ENCODE assay signal across 25 mouse cellular contexts in the genomic region with DNA sequence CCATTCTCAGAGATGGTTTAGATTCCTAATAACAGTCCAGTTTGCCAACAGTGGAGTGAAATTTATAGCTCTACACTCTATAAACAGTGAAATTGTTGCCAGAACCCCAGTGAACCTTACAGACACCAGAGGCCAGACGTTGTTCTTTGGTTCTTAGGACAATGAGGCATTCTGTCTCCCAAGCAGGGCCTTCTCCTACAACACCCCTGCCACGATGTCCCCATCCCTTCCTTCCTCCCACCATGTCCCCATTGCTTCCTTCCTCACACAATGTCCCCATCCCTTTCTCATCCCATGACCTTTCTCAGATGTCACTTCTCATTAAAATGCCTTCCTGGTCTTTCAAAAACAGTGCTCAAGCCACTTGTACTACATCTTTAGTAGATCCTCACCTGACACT. TPM values are rescaled to one million over a fixed set of nuclear protein-coding genes. Genes with fewer than 3 reads are reported as not detected.
"Had no signal": no experiment of that assay in that cellular context is flagged by ENCODE, and none has a peak within 500 bp of the region (broad histone marks: within the 10 kb centered on the region; RNA-seq: fewer than 3 reads in every experiment).

No protein-coding gene starts in this region.

- H3K36me3 ChIP-seq: kidney, embryonic 15.5 days; limb, embryonic 10.5 days; limb, embryonic 13.5 days; liver, embryonic 12.5 days; liver, embryonic 15.5 days; midbrain, embryonic 12.5 days; midbrain, embryonic 15.5 days; neural tube, embryonic 12.5 days; neural tube, embryonic 15.5 days; stomach, embryonic 15.5 days had no signal

- H3K4me1 ChIP-seq: liver, embryonic 12.5 days; liver, embryonic 15.5 days; stomach, embryonic 15.5 days had no signal

- H3K4me2 ChIP-seq: kidney, embryonic 15.5 days; limb, embryonic 13.5 days; liver, embryonic 12.5 days; liver, embryonic 15.5 days; lung, embryonic 14.5 days; midbrain, embryonic 12.5 days; midbrain, embryonic 15.5 days; neural tube, embryonic 12.5 days; neural tube, embryonic 15.5 days; stomach, embryonic 15.5 days had no signal

- H3K4me3 ChIP-seq: kidney, embryonic 15.5 days; layer of hippocampus, adult 2 months; limb, embryonic 10.5 days; limb, embryonic 13.5 days; liver, embryonic 12.5 days; liver, embryonic 15.5 days; midbrain, embryonic 12.5 days; midbrain, embryonic 15.5 days; neural tube, embryonic 12.5 days; neural tube, embryonic 15.5 days; stomach, embryonic 15.5 days had no signal

- DNase-seq: kidney, adult 11 months; kidney, adult 8-10 months; kidney, postnatal 25 days; layer of hippocampus, adult 9-11 months; liver; lung, embryonic 14.5 days; lung, postnatal 14 days; lung, postnatal 4 days; retina, postnatal 1 day; right cerebral cortex, postnatal 25 days; spleen, adult 18-20 months; thymus, adult 18-20 months; thymus, postnatal 36 days had no signal

- H3K9ac ChIP-seq: kidney, embryonic 15.5 days; limb, embryonic 13.5 days; liver, embryonic 12.5 days; liver, embryonic 15.5 days; lung, embryonic 14.5 days; midbrain, embryonic 12.5 days; midbrain, embryonic 15.5 days; neural tube, embryonic 12.5 days; neural tube, embryonic 15.5 days; stomach, embryonic 15.5 days had no signal

- H3K9me3 ChIP-seq: kidney, embryonic 15.5 days; limb, embryonic 10.5 days; limb, embryonic 13.5 days; liver, embryonic 12.5 days; liver, embryonic 15.5 days; midbrain, embryonic 12.5 days; midbrain, embryonic 15.5 days; neural tube, embryonic 12.5 days; neural tube, embryonic 15.5 days; stomach, embryonic 15.5 days had no signal

- H3K27me3 ChIP-seq: kidney, embryonic 15.5 days; limb, embryonic 13.5 days; liver, embryonic 12.5 days; liver, embryonic 15.5 days; midbrain, embryonic 12.5 days; midbrain, embryonic 15.5 days; neural tube, embryonic 12.5 days; neural tube, embryonic 15.5 days; stomach, embryonic 15.5 days had no signal

- H3K27ac ChIP-seq: layer of hippocampus, adult 2 months; limb, embryonic 10.5 days; limb, embryonic 13.5 days; liver, embryonic 12.5 days; liver, embryonic 15.5 days; midbrain, embryonic 12.5 days; midbrain, embryonic 15.5 days; neural tube, embryonic 12.5 days; neural tube, embryonic 15.5 days had no signal

- ATAC-seq: liver, embryonic 12.5 days; midbrain, embryonic 15.5 days had no signal

RNA-seq across cellular contexts. Expression of a gene that starts 3.8 kb away (rescaled TPM):
- total RNA-seq: megakaryocyte progenitor cell, adult 5-6 weeks had no signal
- polyA plus RNA-seq: liver, embryonic 12.5 days; liver, embryonic 15.5 days; lung, embryonic 14.5 days had no signal
